ENCODE assay signal across 8 mouse cellular contexts in the genomic region with DNA sequence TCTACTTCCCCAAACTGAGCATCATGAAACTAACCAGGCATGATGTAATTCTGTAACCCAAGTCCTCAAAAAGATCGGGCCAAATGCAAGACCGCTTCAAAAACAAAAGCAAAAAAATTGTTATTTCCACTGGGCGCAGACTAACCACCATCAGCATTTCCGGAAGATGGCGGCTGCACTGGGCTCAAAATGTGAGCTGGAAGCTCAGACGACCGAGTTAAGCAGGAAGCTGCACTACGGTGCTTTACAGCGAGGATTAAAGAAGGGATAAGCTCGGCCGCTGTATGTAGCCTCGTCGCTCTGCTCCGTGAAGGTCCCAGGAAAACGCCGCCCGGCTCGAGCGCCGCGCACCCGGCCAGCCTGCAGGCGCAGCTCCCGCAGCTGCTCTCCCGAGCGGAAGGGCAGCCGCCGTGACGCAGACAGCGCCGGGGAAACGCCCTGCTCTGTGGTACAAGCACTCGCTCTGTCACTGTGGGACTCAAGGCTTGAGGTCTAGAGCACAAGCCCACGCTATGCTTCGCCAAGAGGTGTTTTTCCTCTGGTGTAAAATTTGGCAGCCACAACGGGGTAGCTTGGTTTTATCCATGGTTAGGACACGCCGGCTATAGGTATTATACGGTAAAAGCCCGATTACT. TPM values are rescaled to one million over a fixed set of nuclear protein-coding genes. Genes with fewer than 3 reads are reported as not detected.
DNase-seq lines count a peak whose midpoint lies in the region; ATAC-seq and TF ChIP-seq lines count a peak whose summit lies in the region.

No protein-coding gene starts in this region.

- TF ChIP-seq POLR2A in cortical plate, adult 2 months (IDR thresholded peaks at IDR 0.05; ENCODE audit: extremely low read depth, insufficient read depth, low read length): peak; percentile 86

- intact Hi-C loops in left cerebral cortex, postnatal 10 days (cut with DNase I): loop anchor here (5.0 kb wide), 1 partner anchor 44 kb away; no protein-coding TSS in a partner anchor

- H3K4me3 ChIP-seq in cortical plate, adult 2 months (ENCODE audit: insufficient read depth, low read length): peak overlapping the region; percentile 67

- peak; percentile 90 for ATAC-seq in activated CD4-positive, CD25-positive, alpha-beta regulatory T cell, adult 4 months
- ATAC-seq in inflammation-experienced regulatory T-cells, adult 6 months: peak; percentile 88
- ATAC-seq in megakaryocyte progenitor cell, adult 5-6 weeks (replicated peaks; ENCODE audit: poor library complexity): peak; percentile 90

- peak overlapping the region; percentile 85 for H3K27ac ChIP-seq in cortical plate, adult 2 months (ENCODE audit: insufficient read depth, low read length)

- peak; percentile 83 for DNase-seq in gastrocnemius, postnatal 10 days
- DNase-seq in left cerebral cortex, postnatal 10 days (ENCODE audit: extremely low spot score in 1 of 2, low spot score in 2 of 2): peak; percentile 77 to 92
- peak; percentile 89 to 91 for DNase-seq in right cerebral cortex, postnatal 10 days (ENCODE audit: low spot score in 2 of 2)
- DNase-seq in urinary bladder, postnatal 14 days (ENCODE audit: low spot score): peak; percentile 87

- no peak for TF ChIP-seq CTCF in cortical plate, adult 2 months (IDR thresholded peaks at IDR 0.05; ENCODE audit: extremely low read depth, insufficient read depth, low read length)

- H3K4me1 ChIP-seq in cortical plate, adult 2 months (ENCODE audit: control insufficient read depth, insufficient read depth, low read length): peaks cover 22% of the 10 kb centered on the region

RNA-seq across cellular contexts. Expression of a gene that starts 16.0 kb away (rescaled TPM):
- 100 to 1,000 TPM; 171 to 206 TPM for polyA plus RNA-seq in activated CD4-positive, CD25-positive, alpha-beta regulatory T cell, adult 4 months (2017; shearing (Covaris generic))
- polyA plus RNA-seq in cortical plate, adult 2 months (2012; rRNA removed): 44.0 and 44.7 TPM in 2 replicates
- 10 to 100 TPM; 33.1 to 45.6 TPM for total RNA-seq in gastrocnemius, postnatal 10 days (2021)
- polyA plus RNA-seq in inflammation-experienced regulatory T-cells, adult 6 months (2017; shearing (Covaris generic)): 100 to 1,000 TPM; 200 to 243 (median 210) TPM
- total RNA-seq in left cerebral cortex, postnatal 10 days (2021): 100 to 1,000 TPM; 126 TPM
- total RNA-seq in megakaryocyte progenitor cell, adult 5-6 weeks (2015): 122 and 127 TPM in 2 replicates
- 50.1 and 60.1 TPM in 2 replicates for total RNA-seq in megakaryocyte progenitor cell, adult 5-6 weeks (2017)

Comparison
In these comparisons a context has a peak if more than half of its experiments do, and no peak if none do; other contexts are left out.
1. Peak in every context shown above with its lines: DNase-seq, ATAC-seq, H3K4me3 ChIP-seq and H3K27ac ChIP-seq.